Mouse (Mus musculus): ENCODE data around the gene Gm42688. TPM values are rescaled to one million over a fixed set of nuclear protein-coding genes. Genes with fewer than 3 reads are reported as not detected.

The Gm42688 gene
- polyA plus RNA-seq, 1 experiment, result 4.4 TPM

DNA sequence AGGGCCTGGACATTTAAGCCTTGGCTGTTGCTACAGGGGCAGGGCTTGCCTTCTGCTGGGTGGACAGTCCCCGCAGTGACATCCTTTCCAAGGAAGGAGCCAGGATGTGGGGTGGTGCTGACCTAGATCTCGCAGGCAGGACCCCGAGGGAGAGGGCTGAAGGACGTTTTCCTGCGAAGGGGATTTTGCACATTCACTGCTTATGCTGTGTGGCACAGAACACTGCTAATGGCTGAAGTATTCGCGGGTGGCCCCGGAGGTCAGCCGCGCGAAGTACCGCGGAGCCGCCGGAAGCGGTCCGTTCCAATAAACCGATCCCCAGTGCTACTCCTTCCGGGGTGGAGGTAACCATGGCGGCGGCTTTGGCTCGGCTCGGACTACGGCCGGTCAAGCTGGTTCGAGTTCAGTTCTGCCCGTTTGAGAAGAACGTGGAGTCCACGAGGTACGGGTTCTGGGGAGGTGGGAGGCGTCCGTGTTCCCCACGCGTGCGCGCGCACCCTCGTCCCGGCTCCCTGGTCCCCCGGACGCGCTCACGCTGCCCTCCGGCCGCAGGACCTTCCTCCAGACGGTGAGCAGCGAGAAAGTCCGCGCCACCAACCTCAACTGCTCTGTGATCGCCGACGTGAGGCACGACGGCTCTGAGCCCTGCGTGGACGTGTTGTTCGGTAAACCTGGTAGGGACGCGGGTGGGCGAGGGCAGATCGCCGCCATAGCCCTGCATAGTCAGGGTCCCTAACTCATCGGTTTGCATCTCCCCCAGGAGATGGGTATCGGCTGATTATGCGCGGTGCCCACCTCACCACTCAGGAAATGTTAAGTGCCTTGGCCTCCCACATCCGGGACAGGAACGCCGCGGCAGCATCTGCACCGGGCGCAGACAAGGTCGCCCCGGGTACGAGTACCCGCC, 7.6 kb downstream of the Gm42688 start, which contains the start of gene Mrpl53:
TSS of gene Mrpl53 (plus strand) at position 279 of the 907 bp plus-strand sequence.
- peak; percentile 62 for TF ChIP-seq POLR2A (IDR thresholded peaks at IDR 0.05; ENCODE audit: low read depth, low read length)
- no peak for TF ChIP-seq CTCF (conservative IDR thresholded peaks at IDR 0.05; ENCODE audit: insufficient read depth, insufficient read length, low read depth, low read length)

DNA sequence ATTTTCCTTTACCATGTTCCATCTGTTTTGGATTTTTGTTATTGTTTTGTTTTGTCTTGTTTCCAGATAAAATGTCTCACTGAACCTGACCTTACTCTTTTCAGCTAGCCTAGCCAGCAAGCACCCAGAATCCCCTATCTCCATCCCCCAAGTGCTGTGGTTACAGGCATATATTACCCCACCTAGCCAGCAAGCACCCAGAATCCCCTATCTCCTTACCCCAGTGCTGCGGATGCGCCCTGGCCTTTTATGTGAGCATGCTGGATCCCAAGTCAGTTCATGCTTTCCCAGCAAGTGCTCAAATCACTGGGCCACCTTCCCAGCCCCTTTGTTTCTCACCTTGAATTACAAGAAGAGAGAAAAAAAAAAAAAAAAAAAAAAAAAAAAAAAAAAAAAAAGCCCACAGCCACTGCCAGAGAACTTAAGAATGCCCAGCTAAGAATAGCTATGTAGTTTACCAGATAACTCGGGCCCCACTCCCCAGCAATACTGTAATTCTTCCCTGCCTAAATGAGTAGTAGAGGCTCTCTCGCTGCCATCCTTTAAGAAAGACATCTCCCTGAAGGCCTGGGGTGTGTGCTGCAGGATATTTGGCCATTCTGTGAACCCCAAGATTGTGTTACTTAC, 10.2 kb downstream of the Gm42688 start:
- Histone ChIP-seq H3K27me3 (replicated peaks; ENCODE audit: control insufficient read depth, insufficient read depth, low read length) (no peaks in the 10 kb centered on the region), H3K4me3 (ENCODE audit: insufficient read depth, low read depth, low read length) (no peak overlapping the region), H3K27ac (ENCODE audit: insufficient read depth, low read depth, low read length) (no peak overlapping the region), H3K4me1 (ENCODE audit: control insufficient read depth, insufficient read depth, low read length) (peaks cover 15% of the 10 kb centered on the region; the same call in 1 of the 2 replicates), H3K36me3 (ENCODE audit: control insufficient read depth, insufficient read depth, low read length) (no peaks in the 10 kb centered on the region)
- 84% methylated on average over 4 of the region's 4 CpGs for WGBS
- TF ChIP-seq CTCF (conservative IDR thresholded peaks at IDR 0.05; ENCODE audit: insufficient read depth, insufficient read length, low read depth, low read length) (no peak), POLR2A (IDR thresholded peaks at IDR 0.05; ENCODE audit: low read depth, low read length) (no peak)
- DNase-seq, result no peak

More for the DNA sequence above, 7.6 kb downstream of the Gm42688 start, which contains the start of gene Mrpl53:
- Histone ChIP-seq H3K27ac (ENCODE audit: insufficient read depth, low read depth, low read length) (peak within 1 kb of the TSS; percentile 78), H3K36me3 (ENCODE audit: control insufficient read depth, insufficient read depth, low read length) (no peaks in the 10 kb centered on the region), H3K27me3 (replicated peaks; ENCODE audit: control insufficient read depth, insufficient read depth, low read length) (no peaks in the 10 kb centered on the region), H3K4me1 (ENCODE audit: control insufficient read depth, insufficient read depth, low read length) (peaks cover 8% of the 10 kb centered on the region; the same call in 1 of the 2 replicates), H3K4me3 (ENCODE audit: insufficient read depth, low read depth, low read length) (peak within 1 kb of the TSS; percentile 70)
- WGBS, result under 1% methylated on average over 76 of the region's 76 CpGs
- peak; percentile 87 for DNase-seq

DNA sequence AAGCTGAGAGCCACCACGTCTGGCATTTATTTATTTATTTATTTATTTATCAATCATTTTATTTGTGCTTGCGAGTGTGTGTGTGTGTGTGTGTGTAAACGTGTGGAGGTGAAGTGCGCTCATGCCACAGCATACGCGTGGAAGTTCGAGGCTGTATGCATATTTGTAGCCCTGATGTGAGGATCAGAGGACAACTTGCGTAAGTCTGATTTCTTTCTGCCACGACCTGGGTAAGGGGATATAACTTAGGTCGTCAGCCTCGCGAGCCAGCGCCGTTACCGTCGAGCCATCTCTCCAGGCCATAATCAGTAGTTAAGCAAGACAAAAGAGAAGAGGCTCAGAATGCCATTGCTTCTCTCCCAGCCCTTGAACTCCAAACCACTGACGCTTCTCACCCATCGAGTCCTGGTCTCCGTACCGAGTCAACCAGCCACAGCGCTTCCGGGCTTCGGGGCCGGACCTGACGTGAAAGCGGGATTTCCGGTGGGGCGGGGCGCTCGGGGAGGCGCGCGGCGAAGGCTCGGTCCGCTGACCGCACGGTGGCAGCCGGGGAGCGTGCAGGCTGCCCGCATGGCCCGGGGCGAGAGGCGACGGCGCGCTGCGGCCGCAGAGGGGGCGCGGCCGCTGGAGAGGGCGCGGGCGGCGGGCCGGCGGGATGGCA, 13.7 kb downstream of the Gm42688 start, which contains the start of gene Mogs:
TSS of gene Mogs (plus strand) at position 486 of the 661 bp plus-strand sequence.
- TF ChIP-seq CTCF (conservative IDR thresholded peaks at IDR 0.05; ENCODE audit: insufficient read depth, insufficient read length, low read depth, low read length), result peak; percentile 47
- TF ChIP-seq POLR2A (IDR thresholded peaks at IDR 0.05; ENCODE audit: low read depth, low read length), result peak; percentile 86
- Histone ChIP-seq H3K4me1 (ENCODE audit: control insufficient read depth, insufficient read depth, low read length) (peaks cover 13% of the 10 kb centered on the region; the same call in 1 of the 2 replicates), H3K27me3 (replicated peaks; ENCODE audit: control insufficient read depth, insufficient read depth, low read length) (no peaks in the 10 kb centered on the region), H3K4me3 (ENCODE audit: insufficient read depth, low read depth, low read length) (peak within 1 kb of the TSS; percentile 97), H3K36me3 (ENCODE audit: control insufficient read depth, insufficient read depth, low read length) (no peaks in the 10 kb centered on the region), H3K27ac (ENCODE audit: insufficient read depth, low read depth, low read length) (peak within 1 kb of the TSS; percentile 93)
- WGBS, result 1% methylated on average over 58 of the region's 58 CpGs
- peak; percentile 97 for DNase-seq

GRCm38 (mm10) chr6:83115682-83116372, 14.4 kb downstream of the Gm42688 start:
- Histone ChIP-seq H3K4me3 (ENCODE audit: insufficient read depth, low read depth, low read length) (peak overlapping the region; percentile 97), H3K4me1 (ENCODE audit: control insufficient read depth, insufficient read depth, low read length) (peaks cover 13% of the 10 kb centered on the region; the same call in 1 of the 2 replicates), H3K27ac (ENCODE audit: insufficient read depth, low read depth, low read length) (no peak overlapping the region), H3K36me3 (ENCODE audit: control insufficient read depth, insufficient read depth, low read length) (no peaks in the 10 kb centered on the region), H3K27me3 (replicated peaks; ENCODE audit: control insufficient read depth, insufficient read depth, low read length) (no peaks in the 10 kb centered on the region)
- WGBS, result 1% methylated on average over 48 of the region's 48 CpGs
- TF ChIP-seq POLR2A (IDR thresholded peaks at IDR 0.05; ENCODE audit: low read depth, low read length) (no peak), CTCF (conservative IDR thresholded peaks at IDR 0.05; ENCODE audit: insufficient read depth, insufficient read length, low read depth, low read length) (no peak)
- no peak for DNase-seq

- Histone ChIP-seq H3K27ac (ENCODE audit: insufficient read depth, low read depth, low read length) (no peak overlapping the region), H3K27me3 (replicated peaks; ENCODE audit: control insufficient read depth, insufficient read depth, low read length) (no peaks in the 10 kb centered on the region), H3K4me3 (ENCODE audit: insufficient read depth, low read depth, low read length) (peak overlapping the region; percentile 97; the same call in 1 of the 2 replicates), H3K36me3 (ENCODE audit: control insufficient read depth, insufficient read depth, low read length) (no peaks in the 10 kb centered on the region), H3K4me1 (ENCODE audit: control insufficient read depth, insufficient read depth, low read length) (peaks cover 13% of the 10 kb centered on the region; the same call in 1 of the 2 replicates)
- DNase-seq, result no peak
- TF ChIP-seq POLR2A (IDR thresholded peaks at IDR 0.05; ENCODE audit: low read depth, low read length), result no peak
- TF ChIP-seq CTCF (conservative IDR thresholded peaks at IDR 0.05; ENCODE audit: insufficient read depth, insufficient read length, low read depth, low read length), result no peak
- 72% methylated on average over 11 of the region's 11 CpGs for WGBS
These were observed 15.2 kb downstream of the Gm42688 start for GRCm38 (mm10) chr6:83116373-83117164.

GRCm38 (mm10) chr6:83117165-83117438, 15.7 kb downstream of the Gm42688 start:
- H3K27ac ChIP-seq (ENCODE audit: insufficient read depth, low read depth, low read length), result no peak overlapping the region
- 83% methylated on average over 4 of the region's 4 CpGs for WGBS
- H3K36me3 ChIP-seq (ENCODE audit: control insufficient read depth, insufficient read depth, low read length), result no peaks in the 10 kb centered on the region
- H3K4me3 ChIP-seq (ENCODE audit: insufficient read depth, low read depth, low read length), result no peak overlapping the region
- H3K27me3 ChIP-seq (replicated peaks; ENCODE audit: control insufficient read depth, insufficient read depth, low read length), result no peaks in the 10 kb centered on the region
- H3K4me1 ChIP-seq (ENCODE audit: control insufficient read depth, insufficient read depth, low read length), result peaks cover 13% of the 10 kb centered on the region; the same call in 1 of the 2 replicates
- DNase-seq, result no peak
- no peak for TF ChIP-seq POLR2A (IDR thresholded peaks at IDR 0.05; ENCODE audit: low read depth, low read length)
- TF ChIP-seq CTCF (conservative IDR thresholded peaks at IDR 0.05; ENCODE audit: insufficient read depth, insufficient read length, low read depth, low read length), result no peak
